Mouse (Mus musculus): ENCODE data around the gene Rhou. TPM values are rescaled to one million over a fixed set of nuclear protein-coding genes. Genes with fewer than 3 reads are reported as not detected.

Gene Rhou
- polyA plus RNA-seq, 1 experiment from 2014 or later = 6.0 TPM

- H3K27me3 ChIP-seq (ENCODE audit: low read depth, poor library complexity, severe bottlenecking) = peaks cover 15% of the 10 kb centered on the region; the same call in 1 of the 2 replicates
- H3K9me3 ChIP-seq (replicated peaks) = no peaks in the 10 kb centered on the region
- peak overlapping the region; percentile 80 for H3K4me3 ChIP-seq
- H3K27ac ChIP-seq (replicated peaks) = peak overlapping the region; percentile 96
- peaks cover 38% of the 10 kb centered on the region for H3K36me3 ChIP-seq
- peaks cover 30% of the 10 kb centered on the region for H3K4me1 ChIP-seq
- no peak for DNase-seq (ENCODE audit: low spot score)
- 11% methylated on average over 5 of the region's 5 CpGs for WGBS
Observed at GRCm38 (mm10) chr8:123654763-123655162, 1.0 kb downstream of the Rhou start.

- WGBS = 3% methylated on average over 8 of the region's 8 CpGs
- Histone ChIP-seq H3K36me3 (peaks cover 44% of the 10 kb centered on the region), H3K27me3 (ENCODE audit: low read depth, poor library complexity, severe bottlenecking) (peaks cover 15% of the 10 kb centered on the region; the same call in 1 of the 2 replicates), H3K27ac (replicated peaks) (peak overlapping the region; percentile 30; the same call in 1 of the 2 replicates), H3K4me3 (peak overlapping the region; percentile 80), H3K4me1 (peaks cover 30% of the 10 kb centered on the region), H3K9me3 (replicated peaks) (no peaks in the 10 kb centered on the region)
- DNase-seq (ENCODE audit: low spot score) = peak; percentile 39
Observed at GRCm38 (mm10) chr8:123655351-123655779, 1.6 kb downstream of the Rhou start.

GRCm38 (mm10) chr8:123657826-123658225, 4.1 kb downstream of the Rhou start:
- H3K4me1 ChIP-seq = peaks cover 30% of the 10 kb centered on the region
- H3K9me3 ChIP-seq (replicated peaks) = no peaks in the 10 kb centered on the region
- peaks cover 69% of the 10 kb centered on the region for H3K36me3 ChIP-seq
- no peak overlapping the region for H3K4me3 ChIP-seq
- H3K27ac ChIP-seq (replicated peaks) = no peak overlapping the region
- DNase-seq (ENCODE audit: low spot score) = no peak
- H3K27me3 ChIP-seq (ENCODE audit: low read depth, poor library complexity, severe bottlenecking) = peaks cover 15% of the 10 kb centered on the region; the same call in 1 of the 2 replicates
- 92% methylated on average over 8 of the region's 8 CpGs for WGBS

- 91% methylated on average over 10 of the region's 10 CpGs for WGBS
- peaks cover 86% of the 10 kb centered on the region for H3K36me3 ChIP-seq
- H3K27me3 ChIP-seq (ENCODE audit: low read depth, poor library complexity, severe bottlenecking) = peaks cover 12% of the 10 kb centered on the region; the same call in 1 of the 2 replicates
- H3K27ac ChIP-seq (replicated peaks) = no peak overlapping the region
- DNase-seq (ENCODE audit: low spot score) = no peak
- no peaks in the 10 kb centered on the region for H3K9me3 ChIP-seq (replicated peaks)
- H3K4me1 ChIP-seq = peaks cover 17% of the 10 kb centered on the region
- H3K4me3 ChIP-seq = no peak overlapping the region
Observed at GRCm38 (mm10) chr8:123659469-123660057, 5.8 kb downstream of the Rhou start.

DNA sequence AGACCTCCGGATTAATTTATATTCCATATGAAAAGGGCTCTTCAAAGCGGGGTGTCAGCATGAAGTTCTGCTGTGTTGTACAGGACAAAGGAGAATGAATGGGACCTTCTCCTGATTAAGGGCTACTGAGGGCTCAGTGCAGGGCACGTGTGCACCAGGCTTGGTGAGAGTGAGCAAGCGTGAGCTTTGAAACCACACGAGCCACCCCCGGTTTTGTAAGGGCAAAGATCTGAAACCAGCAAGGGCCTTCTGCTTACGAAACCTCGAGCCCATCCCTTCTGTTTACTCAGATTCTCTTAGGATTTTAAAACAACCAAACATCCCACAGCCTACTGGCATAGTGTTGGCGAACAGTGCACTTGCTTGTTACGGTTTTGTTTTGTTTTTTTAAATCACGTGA, 7.8 kb downstream of the Rhou start:
- DNase-seq (ENCODE audit: low spot score) = no peak
- H3K9me3 ChIP-seq (replicated peaks) = no peaks in the 10 kb centered on the region
- no peak overlapping the region for H3K4me3 ChIP-seq
- H3K36me3 ChIP-seq = peaks cover 80% of the 10 kb centered on the region
- no peak overlapping the region for H3K27ac ChIP-seq (replicated peaks)
- H3K27me3 ChIP-seq (ENCODE audit: low read depth, poor library complexity, severe bottlenecking) = 0 out of 2 replicates have a peak, but pooled peaks cover under 1% of the 10 kb centered on the region
- no peaks in the 10 kb centered on the region for H3K4me1 ChIP-seq
- 88% methylated on average over 11 of the region's 11 CpGs for WGBS

- Histone ChIP-seq H3K4me3 (no peak overlapping the region), H3K4me1 (peaks cover 10% of the 10 kb centered on the region), H3K9me3 (replicated peaks) (no peaks in the 10 kb centered on the region), H3K27ac (replicated peaks) (no peak overlapping the region), H3K36me3 (peaks cover 41% of the 10 kb centered on the region), H3K27me3 (ENCODE audit: low read depth, poor library complexity, severe bottlenecking) (no peaks in the 10 kb centered on the region)
- no peak for DNase-seq (ENCODE audit: low spot score)
- 93% methylated on average over 6 of the region's 6 CpGs for WGBS
Observed at GRCm38 (mm10) chr8:123665580-123665979, 11.9 kb downstream of the Rhou start.

DNA sequence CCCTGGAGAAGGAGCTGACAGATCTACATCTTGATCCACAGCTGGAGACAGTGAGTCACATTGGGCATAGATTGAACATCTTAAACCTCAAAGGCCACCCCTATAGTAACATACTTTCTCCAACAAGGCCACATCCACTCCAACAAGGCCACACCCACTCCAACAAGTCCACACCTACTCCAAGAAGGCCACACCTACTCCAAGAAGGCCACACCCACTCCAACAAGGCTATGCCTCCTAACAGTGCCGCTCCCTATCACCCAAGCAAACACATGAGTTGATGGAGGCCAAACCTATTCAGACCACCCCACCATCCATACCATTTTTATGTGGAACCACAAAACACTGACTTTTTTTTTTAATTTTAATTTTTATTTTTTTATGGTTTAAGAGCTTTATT, 13.1 kb downstream of the Rhou start:
- Histone ChIP-seq H3K36me3 (peaks cover 28% of the 10 kb centered on the region), H3K4me3 (no peak overlapping the region), H3K9me3 (replicated peaks) (no peaks in the 10 kb centered on the region), H3K27me3 (ENCODE audit: low read depth, poor library complexity, severe bottlenecking) (no peaks in the 10 kb centered on the region), H3K4me1 (peaks cover 22% of the 10 kb centered on the region), H3K27ac (replicated peaks) (no peak overlapping the region)
- WGBS = 94% methylated on average over 1 of the region's 1 CpGs
- no peak for DNase-seq (ENCODE audit: low spot score)

- no peak for DNase-seq (ENCODE audit: low spot score)
- Histone ChIP-seq H3K9me3 (replicated peaks) (no peaks in the 10 kb centered on the region), H3K4me3 (no peak overlapping the region), H3K27me3 (ENCODE audit: low read depth, poor library complexity, severe bottlenecking) (no peaks in the 10 kb centered on the region), H3K4me1 (peaks cover 22% of the 10 kb centered on the region), H3K27ac (replicated peaks) (no peak overlapping the region), H3K36me3 (peaks cover 10% of the 10 kb centered on the region)
- 57% methylated on average over 4 of the region's 4 CpGs for WGBS
Observed at GRCm38 (mm10) chr8:123668681-123669080, 15.0 kb downstream of the Rhou start.

DNA sequence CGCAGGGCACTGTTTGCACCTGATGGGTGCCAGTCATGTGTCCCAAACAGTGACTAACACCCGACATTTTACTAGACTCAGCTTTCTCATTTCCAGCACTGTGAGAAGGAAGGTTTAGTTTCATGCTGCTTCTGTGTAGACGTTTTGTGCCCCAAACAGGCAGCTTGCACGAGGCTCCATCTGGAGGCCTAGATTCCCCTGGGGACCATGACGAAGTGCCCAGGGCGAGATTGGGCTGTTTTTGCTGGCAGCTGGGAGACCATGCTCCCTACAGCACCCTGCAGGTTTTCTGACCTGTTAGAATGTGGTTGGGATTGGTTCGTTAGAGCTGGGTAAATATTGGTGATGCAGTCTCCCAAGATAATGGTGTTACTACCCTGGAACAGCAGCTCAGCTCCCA, 17.0 kb downstream of the Rhou start:
- no peaks in the 10 kb centered on the region for H3K36me3 ChIP-seq
- no peak overlapping the region for H3K4me3 ChIP-seq
- WGBS = 67% methylated on average over 7 of the region's 7 CpGs
- no peaks in the 10 kb centered on the region for H3K27me3 ChIP-seq (ENCODE audit: low read depth, poor library complexity, severe bottlenecking)
- DNase-seq (ENCODE audit: low spot score) = no peak
- H3K4me1 ChIP-seq = peaks cover 31% of the 10 kb centered on the region
- no peaks in the 10 kb centered on the region for H3K9me3 ChIP-seq (replicated peaks)
- H3K27ac ChIP-seq (replicated peaks) = no peak overlapping the region

- Histone ChIP-seq H3K27ac (replicated peaks) (no peak overlapping the region), H3K9me3 (replicated peaks) (no peaks in the 10 kb centered on the region), H3K36me3 (no peaks in the 10 kb centered on the region), H3K27me3 (ENCODE audit: low read depth, poor library complexity, severe bottlenecking) (no peaks in the 10 kb centered on the region), H3K4me3 (no peak overlapping the region), H3K4me1 (peaks cover 36% of the 10 kb centered on the region)
- no peak for DNase-seq (ENCODE audit: low spot score)
- WGBS = 56% methylated on average over 7 of the region's 7 CpGs
Observed at GRCm38 (mm10) chr8:123671454-123671853, 17.7 kb downstream of the Rhou start.

DNA sequence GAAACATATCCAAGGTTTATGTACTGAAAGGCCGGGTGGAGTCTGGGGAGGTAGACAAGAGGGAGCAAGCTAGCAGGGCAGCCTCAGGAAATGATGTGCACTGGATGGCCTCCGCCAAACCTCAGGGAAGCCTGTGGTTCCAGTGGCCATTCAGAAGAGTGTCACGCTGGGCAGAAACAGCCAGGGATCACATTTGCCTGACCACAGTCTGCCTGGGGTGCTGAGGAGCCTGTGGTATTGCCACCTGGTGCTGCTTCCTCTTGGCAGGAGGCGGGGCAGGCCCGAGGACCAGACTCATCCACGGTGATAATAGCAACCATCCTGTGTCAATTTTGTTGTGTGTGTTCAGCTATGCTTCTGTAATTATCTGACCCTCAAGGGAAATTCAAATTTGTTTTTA, 18.9 kb downstream of the Rhou start:
- Histone ChIP-seq H3K4me3 (no peak overlapping the region), H3K27me3 (ENCODE audit: low read depth, poor library complexity, severe bottlenecking) (no peaks in the 10 kb centered on the region), H3K4me1 (peaks cover 33% of the 10 kb centered on the region), H3K36me3 (no peaks in the 10 kb centered on the region), H3K9me3 (replicated peaks) (no peaks in the 10 kb centered on the region), H3K27ac (replicated peaks) (no peak overlapping the region)
- no peak for DNase-seq (ENCODE audit: low spot score)
- 78% methylated on average over 6 of the region's 6 CpGs for WGBS

- Histone ChIP-seq H3K36me3 (no peaks in the 10 kb centered on the region), H3K4me3 (no peak overlapping the region), H3K9me3 (replicated peaks) (no peaks in the 10 kb centered on the region), H3K4me1 (peaks cover 27% of the 10 kb centered on the region), H3K27me3 (ENCODE audit: low read depth, poor library complexity, severe bottlenecking) (no peaks in the 10 kb centered on the region), H3K27ac (replicated peaks) (no peak overlapping the region)
- no peak for DNase-seq (ENCODE audit: low spot score)
- WGBS = 65% methylated on average over 5 of the region's 5 CpGs
Observed at GRCm38 (mm10) chr8:123675611-123676010, 21.9 kb downstream of the Rhou start.

- Histone ChIP-seq H3K4me3 (no peak overlapping the region), H3K4me1 (peaks cover 26% of the 10 kb centered on the region), H3K36me3 (no peaks in the 10 kb centered on the region), H3K27me3 (ENCODE audit: low read depth, poor library complexity, severe bottlenecking) (no peaks in the 10 kb centered on the region), H3K9me3 (replicated peaks) (no peaks in the 10 kb centered on the region), H3K27ac (replicated peaks) (no peak overlapping the region)
- DNase-seq (ENCODE audit: low spot score) = no peak
- 92% methylated on average over 4 of the region's 4 CpGs for WGBS
Observed at GRCm38 (mm10) chr8:123678390-123678789, 24.7 kb downstream of the Rhou start.

All from midbrain, embryonic 10.5 days (tissue).